Mouse (Mus musculus): ENCODE measurements around the gene 4930415O20Rik. TPM values are rescaled to one million over a fixed set of nuclear protein-coding genes. Genes with fewer than 3 reads are reported as not detected.
A peak's percentile ranks its signal among the peaks of the same experiment; 100 is the strongest.

4930415O20Rik gene
- polyA plus RNA-seq, 1 experiment: 0.10 TPM

DNA sequence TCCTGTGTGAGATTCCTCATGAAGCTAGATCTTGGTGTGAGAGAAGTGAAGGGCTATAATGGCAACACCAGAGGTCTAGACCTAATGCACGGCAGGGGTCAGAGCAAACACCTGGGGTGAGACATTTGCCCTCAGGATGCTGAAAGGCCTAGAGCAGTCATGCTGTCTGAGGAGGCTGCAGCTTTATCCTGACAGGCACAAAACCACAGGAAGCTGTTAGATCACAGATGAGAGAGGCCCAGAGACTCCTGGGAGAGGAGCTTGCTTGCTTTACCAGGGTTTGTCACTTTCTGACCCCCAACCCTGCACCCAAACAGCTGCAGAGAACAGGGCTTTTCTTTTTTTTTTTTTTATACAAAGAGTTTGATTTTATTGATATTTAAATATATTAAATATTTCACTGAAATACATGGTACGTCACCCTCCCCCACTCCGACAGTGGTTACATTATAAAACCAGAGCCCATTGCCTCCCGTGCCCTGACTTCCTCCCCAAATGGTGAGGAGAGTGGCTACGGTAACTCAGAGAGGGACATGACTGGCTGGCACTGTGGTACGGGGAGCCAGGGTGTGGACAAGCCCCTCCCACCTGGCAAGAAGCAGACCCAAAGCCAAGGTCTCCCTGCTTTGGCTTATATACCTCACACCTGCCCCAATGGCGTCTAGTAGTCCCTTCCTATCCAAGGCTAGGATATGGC lies 19.0 kb downstream of the 4930415O20Rik start:
- no peak overlapping the region for H3ac ChIP-seq (ENCODE audit: control insufficient read depth, insufficient read length)
- H3K4me3 ChIP-seq: no peak overlapping the region
- H3K79me2 ChIP-seq (ENCODE audit: control insufficient read depth, insufficient read depth): no peaks in the 10 kb centered on the region
- peaks cover 7% of the 10 kb centered on the region for H3K36me3 ChIP-seq (ENCODE audit: control insufficient read depth, insufficient read depth)
- no peak overlapping the region for H3K4me2 ChIP-seq (ENCODE audit: low read depth)
- TF ChIP-seq MAX (IDR thresholded peaks at IDR 0.05; ENCODE audit: low read depth): no peak
- no peak for TF ChIP-seq POLR2A (IDR thresholded peaks at IDR 0.05; ENCODE audit: insufficient read length, low read depth)
- TF ChIP-seq E2F4 (IDR thresholded peaks at IDR 0.05; ENCODE audit: insufficient read depth): no peak
- H3K27me3 ChIP-seq (ENCODE audit: control insufficient read depth, insufficient read depth, insufficient read length): no peaks in the 10 kb centered on the region

DNA sequence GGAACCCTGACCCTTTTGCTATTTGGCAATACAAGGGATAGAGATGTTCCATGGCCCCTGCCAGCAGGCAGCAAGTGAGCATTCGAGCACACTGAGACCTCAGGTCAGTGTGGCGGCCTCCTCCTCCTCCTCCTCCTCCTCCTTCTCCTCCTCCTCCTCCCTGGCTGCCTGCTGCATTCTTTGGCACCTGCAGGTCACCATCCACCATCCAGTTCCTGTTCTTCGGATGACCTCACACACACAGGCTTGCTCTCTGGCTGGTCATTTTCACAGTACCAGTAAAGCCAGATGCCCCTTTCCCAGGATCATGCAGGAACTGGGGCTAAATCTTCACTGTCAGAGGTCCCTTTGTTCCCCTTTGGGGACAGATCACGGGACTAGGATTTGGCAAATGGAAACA lies 20.6 kb downstream of the 4930415O20Rik start:
- Histone ChIP-seq H3ac (ENCODE audit: control insufficient read depth, insufficient read length) (no peak overlapping the region), H3K36me3 (ENCODE audit: control insufficient read depth, insufficient read depth) (peaks cover 7% of the 10 kb centered on the region), H3K79me2 (ENCODE audit: control insufficient read depth, insufficient read depth) (no peaks in the 10 kb centered on the region), H3K4me2 (ENCODE audit: low read depth) (no peak overlapping the region), H3K4me3 (no peak overlapping the region), H3K27me3 (ENCODE audit: control insufficient read depth, insufficient read depth, insufficient read length) (no peaks in the 10 kb centered on the region)
- TF ChIP-seq E2F4 (IDR thresholded peaks at IDR 0.05; ENCODE audit: insufficient read depth) (no peak), MYOD1 (IDR thresholded peaks at IDR 0.05; ENCODE audit: control insufficient read depth in 1 of 3, insufficient read length in 2 of 3, low read depth in 2 of 3) (no peak), CEBPB (IDR thresholded peaks at IDR 0.05; ENCODE audit: insufficient read depth, poor library complexity, severe bottlenecking) (no peak), SRF (IDR thresholded peaks at IDR 0.05; ENCODE audit: control insufficient read depth, insufficient read length, low read depth) (no peak), POLR2A (IDR thresholded peaks at IDR 0.05; ENCODE audit: insufficient read length, low read depth) (no peak), POLR2AphosphoS2 (IDR thresholded peaks at IDR 0.05; ENCODE audit: insufficient read length, low read depth) (no peak), MYOG (IDR thresholded peaks at IDR 0.05; ENCODE audit: control insufficient read depth in 1 of 3, insufficient read depth in 1 of 3, insufficient read length in 2 of 3, low read depth in 2 of 3) (no peak), TCF3 (IDR thresholded peaks at IDR 0.05; ENCODE audit: insufficient read length, low read depth) (no peak), MAX (IDR thresholded peaks at IDR 0.05; ENCODE audit: low read depth) (no peak), USF1 (IDR thresholded peaks at IDR 0.05; ENCODE audit: low read depth) (no peak), TCF12 (IDR thresholded peaks at IDR 0.05; ENCODE audit: insufficient read depth, poor library complexity, severe bottlenecking) (no peak), REST (IDR thresholded peaks at IDR 0.05; ENCODE audit: insufficient read depth, insufficient read length) (no peak)

GRCm38 (mm10) chr15:98594193-98594592 lies 23.4 kb downstream of the 4930415O20Rik start:
- H3ac ChIP-seq (ENCODE audit: control insufficient read depth, insufficient read length): no peak overlapping the region
- H3K79me2 ChIP-seq (ENCODE audit: control insufficient read depth, insufficient read depth): no peaks in the 10 kb centered on the region
- H3K36me3 ChIP-seq (ENCODE audit: control insufficient read depth, insufficient read depth): peaks cover 15% of the 10 kb centered on the region
- H3K4me2 ChIP-seq (ENCODE audit: low read depth): peak overlapping the region; percentile 47
- H3K27me3 ChIP-seq (ENCODE audit: control insufficient read depth, insufficient read depth, insufficient read length): no peaks in the 10 kb centered on the region
- TF ChIP-seq MYOD1 (IDR thresholded peaks at IDR 0.05; ENCODE audit: control insufficient read depth in 1 of 3, insufficient read length in 2 of 3, low read depth in 2 of 3) (no peak), E2F4 (IDR thresholded peaks at IDR 0.05; ENCODE audit: insufficient read depth) (no peak), CEBPB (IDR thresholded peaks at IDR 0.05; ENCODE audit: insufficient read depth, poor library complexity, severe bottlenecking) (no peak), POLR2A (IDR thresholded peaks at IDR 0.05; ENCODE audit: insufficient read length, low read depth) (no peak), MAX (IDR thresholded peaks at IDR 0.05; ENCODE audit: low read depth) (no peak), TCF12 (IDR thresholded peaks at IDR 0.05; ENCODE audit: insufficient read depth, poor library complexity, severe bottlenecking) (no peak), MYOG (IDR thresholded peaks at IDR 0.05; ENCODE audit: control insufficient read depth in 1 of 3, insufficient read depth in 1 of 3, insufficient read length in 2 of 3, low read depth in 2 of 3) (no peak), SRF (IDR thresholded peaks at IDR 0.05; ENCODE audit: control insufficient read depth, insufficient read length, low read depth) (no peak), TCF3 (IDR thresholded peaks at IDR 0.05; ENCODE audit: insufficient read length, low read depth) (no peak)
- H3K4me3 ChIP-seq: no peak overlapping the region

- no peaks in the 10 kb centered on the region for H3K27me3 ChIP-seq (ENCODE audit: control insufficient read depth, insufficient read depth, insufficient read length)
- H3K4me3 ChIP-seq: no peak overlapping the region
Observed at GRCm38 (mm10) chr15:98595049-98595448, 24.2 kb downstream of the 4930415O20Rik start.

GRCm38 (mm10) chr15:98596609-98597008 lies 25.8 kb downstream of the 4930415O20Rik start:
- Histone ChIP-seq H3ac (ENCODE audit: control insufficient read depth, insufficient read length) (no peak overlapping the region), H3K36me3 (ENCODE audit: control insufficient read depth, insufficient read depth) (peaks cover 15% of the 10 kb centered on the region), H3K4me3 (no peak overlapping the region), H3K79me2 (ENCODE audit: control insufficient read depth, insufficient read depth) (peaks cover 4% of the 10 kb centered on the region), H3K4me2 (ENCODE audit: low read depth) (no peak overlapping the region), H3K27me3 (ENCODE audit: control insufficient read depth, insufficient read depth, insufficient read length) (no peaks in the 10 kb centered on the region)
- TF ChIP-seq MYOD1 (IDR thresholded peaks at IDR 0.05; ENCODE audit: control insufficient read depth in 1 of 3, insufficient read length in 2 of 3, low read depth in 2 of 3) (no peak), E2F4 (IDR thresholded peaks at IDR 0.05; ENCODE audit: insufficient read depth) (no peak), POLR2A (IDR thresholded peaks at IDR 0.05; ENCODE audit: insufficient read length, low read depth) (no peak), MAX (IDR thresholded peaks at IDR 0.05; ENCODE audit: low read depth) (no peak), REST (IDR thresholded peaks at IDR 0.05; ENCODE audit: insufficient read depth, insufficient read length) (no peak), SRF (IDR thresholded peaks at IDR 0.05; ENCODE audit: control insufficient read depth, insufficient read length, low read depth) (no peak), MYOG (IDR thresholded peaks at IDR 0.05; ENCODE audit: control insufficient read depth in 1 of 3, insufficient read depth in 1 of 3, insufficient read length in 2 of 3, low read depth in 2 of 3) (no peak), POLR2AphosphoS2 (IDR thresholded peaks at IDR 0.05; ENCODE audit: insufficient read length, low read depth) (no peak), CEBPB (IDR thresholded peaks at IDR 0.05; ENCODE audit: insufficient read depth, poor library complexity, severe bottlenecking) (no peak), TCF3 (IDR thresholded peaks at IDR 0.05; ENCODE audit: insufficient read length, low read depth) (no peak), TCF12 (IDR thresholded peaks at IDR 0.05; ENCODE audit: insufficient read depth, poor library complexity, severe bottlenecking) (no peak), USF1 (IDR thresholded peaks at IDR 0.05; ENCODE audit: low read depth) (no peak)

More at GRCm38 (mm10) chr15:98595049-98595448, 24.2 kb downstream of the 4930415O20Rik start:
- H3K36me3 ChIP-seq (ENCODE audit: control insufficient read depth, insufficient read depth): peaks cover 15% of the 10 kb centered on the region
- H3K4me2 ChIP-seq (ENCODE audit: low read depth): peak overlapping the region; percentile 47
- H3ac ChIP-seq (ENCODE audit: control insufficient read depth, insufficient read length): no peak overlapping the region
- TF ChIP-seq MYOD1 (IDR thresholded peaks at IDR 0.05; ENCODE audit: control insufficient read depth in 1 of 3, insufficient read length in 2 of 3, low read depth in 2 of 3) (no peak), MYOG (IDR thresholded peaks at IDR 0.05; ENCODE audit: control insufficient read depth in 1 of 3, insufficient read depth in 1 of 3, insufficient read length in 2 of 3, low read depth in 2 of 3) (no peak)
- no peaks in the 10 kb centered on the region for H3K79me2 ChIP-seq (ENCODE audit: control insufficient read depth, insufficient read depth)
